Mouse (Mus musculus) C2C12 (cell line): ENCODE data around the gene Mrpl4. TPM values are rescaled to one million over a fixed set of nuclear protein-coding genes. Genes with fewer than 3 reads are reported as not detected.

ENCODE experiments used
- H3K27me3 ChIP-seq: one replicate; pipeline ENCODE4 v1.6.1; 2011; ENCODE audit not compliant: control insufficient read depth, insufficient read depth, insufficient read length
- H3K36me3 ChIP-seq: one replicate; pipeline ENCODE4 v1.6.1; 2011; ENCODE audit not compliant: control insufficient read depth, insufficient read depth
- H3K4me3 ChIP-seq: one replicate; pipeline ENCODE4 v1.5.1; 2011; ENCODE audit warnings: mild to moderate bottlenecking, control low read depth; ENCODE audit not compliant: poor library complexity, insufficient read depth, severe bottlenecking
- H3K79me2 ChIP-seq: one replicate; pipeline ENCODE4 v1.6.1; 2011; ENCODE audit not compliant: control insufficient read depth, insufficient read depth
- H3K79me3 ChIP-seq: one replicate; pipeline ENCODE4 v1.6.1; 2011; ENCODE audit warnings: low read depth, control low read depth
- H3ac ChIP-seq: one replicate; pipeline ENCODE3; 2011; ENCODE audit warnings: low read depth; ENCODE audit not compliant: control insufficient read depth, insufficient read length
- CEBPB ChIP-seq: IDR thresholded peaks from one replicate; pipeline ENCODE4 v1.6.1; 2011; ENCODE audit warnings: low read depth, mild to moderate bottlenecking, control low read depth, moderate library complexity
- CTCF ChIP-seq: IDR thresholded peaks from one replicate; pipeline ENCODE4 v1.5.1; 2011; ENCODE audit not compliant: control insufficient read depth, insufficient read depth, insufficient read length
- FOSL1 ChIP-seq: IDR thresholded peaks from one replicate; pipeline ENCODE4 v1.8.0; 2011; ENCODE audit warnings: mild to moderate bottlenecking, low read length; ENCODE audit not compliant: poor library complexity, insufficient read depth, severe bottlenecking
- MAX ChIP-seq: IDR thresholded peaks from one replicate; pipeline ENCODE4 v1.6.1; 2011; ENCODE audit warnings: mild to moderate bottlenecking, control low read depth
- MYOD1 ChIP-seq: IDR thresholded peaks from one replicate; pipeline ENCODE4 v1.6.1; 2011; ENCODE audit warnings: low read depth; ENCODE audit not compliant: control insufficient read depth, insufficient read length
- MYOG ChIP-seq: IDR thresholded peaks from one replicate; pipeline ENCODE4 v1.6.1; 2011; ENCODE audit not compliant: control insufficient read depth, insufficient read length; ENCODE audit errors: extremely low read depth
- USF1 ChIP-seq: IDR thresholded peaks from one replicate; pipeline ENCODE4 v1.6.1; 2011; ENCODE audit warnings: low read depth, mild to moderate bottlenecking, control low read depth, moderate library complexity
- polyA plus RNA-seq: library from polyadenylated mRNA; unstranded; fragments of >200 nt; fragmentation: generic; extraction: Trizol; gene quantifications from one replicate; pipeline ENCODE4 v1.2.1, GENCODE M21; 2012; ENCODE audit warnings: missing spikeins

The Mrpl4 gene
- polyA plus RNA-seq, 1 experiment: 107 TPM

GRCm38 (mm10) chr9:20979181-20979580 is 23.4 kb upstream of the Mrpl4 start:
- TF ChIP-seq FOSL1 (no peak), MYOG (no peak), USF1 (no peak), MAX (no peak), MYOD1 (no peak), CTCF (no peak), CEBPB (no peak)
- H3ac ChIP-seq: no peak overlapping the region
- no peaks in the 10 kb centered on the region for H3K27me3 ChIP-seq
- no peaks in the 10 kb centered on the region for H3K36me3 ChIP-seq
- H3K79me2 ChIP-seq: peaks cover 21% of the 10 kb centered on the region
- H3K79me3 ChIP-seq: peaks cover 16% of the 10 kb centered on the region
- no peak overlapping the region for H3K4me3 ChIP-seq

GRCm38 (mm10) chr9:20979769-20980168 is 22.8 kb upstream of the Mrpl4 start:
- Histone ChIP-seq H3ac (no peak overlapping the region), H3K79me3 (peaks cover 11% of the 10 kb centered on the region), H3K79me2 (peaks cover 15% of the 10 kb centered on the region), H3K27me3 (no peaks in the 10 kb centered on the region), H3K36me3 (no peaks in the 10 kb centered on the region), H3K4me3 (no peak overlapping the region)
- no peak for TF ChIP-seq USF1
- no peak for TF ChIP-seq MYOG
- no peak for TF ChIP-seq FOSL1
- TF ChIP-seq MYOD1: no peak
- no peak for TF ChIP-seq MAX
- no peak for TF ChIP-seq CTCF
- no peak for TF ChIP-seq CEBPB

- TF ChIP-seq CEBPB (no peak), CTCF (no peak), USF1 (no peak), MAX (no peak), FOSL1 (no peak), MYOG (no peak), MYOD1 (no peak)
- Histone ChIP-seq H3K79me2 (no peaks in the 10 kb centered on the region), H3K79me3 (no peaks in the 10 kb centered on the region), H3K36me3 (no peaks in the 10 kb centered on the region), H3K4me3 (no peak overlapping the region), H3K27me3 (no peaks in the 10 kb centered on the region), H3ac (no peak overlapping the region)
Measured at GRCm38 (mm10) chr9:20982171-20982570, 20.4 kb upstream of the Mrpl4 start.

- Histone ChIP-seq H3ac (no peak overlapping the region), H3K79me2 (no peaks in the 10 kb centered on the region), H3K4me3 (no peak overlapping the region), H3K79me3 (no peaks in the 10 kb centered on the region), H3K36me3 (no peaks in the 10 kb centered on the region), H3K27me3 (no peaks in the 10 kb centered on the region)
- no peak for TF ChIP-seq FOSL1
- TF ChIP-seq MYOG: no peak
- TF ChIP-seq CTCF: no peak
- no peak for TF ChIP-seq USF1
- TF ChIP-seq MYOD1: no peak
- TF ChIP-seq MAX: no peak
- TF ChIP-seq CEBPB: no peak
Measured at GRCm38 (mm10) chr9:20983169-20983568, 19.4 kb upstream of the Mrpl4 start.

- H3ac ChIP-seq: no peak overlapping the region
- H3K4me3 ChIP-seq: no peak overlapping the region
- H3K79me2 ChIP-seq: no peaks in the 10 kb centered on the region
- H3K27me3 ChIP-seq: no peaks in the 10 kb centered on the region
- TF ChIP-seq FOSL1: no peak
- TF ChIP-seq USF1: no peak
- no peak for TF ChIP-seq MAX
- TF ChIP-seq CEBPB: no peak
- TF ChIP-seq MYOD1: no peak
- TF ChIP-seq MYOG: no peak
- TF ChIP-seq CTCF: no peak
- H3K79me3 ChIP-seq: no peaks in the 10 kb centered on the region
- no peaks in the 10 kb centered on the region for H3K36me3 ChIP-seq
Measured at GRCm38 (mm10) chr9:20986952-20987686, 15.4 kb upstream of the Mrpl4 start.
